Mouse (Mus musculus) bone marrow, adult 2 months (tissue): ENCODE measurements around the gene Ttll3. TPM values are rescaled to one million over a fixed set of nuclear protein-coding genes. Genes with fewer than 3 reads are reported as not detected.

Source experiments
- H3K27ac ChIP-seq: fragments of 200-500 bp; 2 replicates; pipeline ENCODE4 v1.5.1; 2012; ENCODE audit warnings: low read depth, mild to moderate bottlenecking, control low read depth, inconsistent platforms, low read length; ENCODE audit not compliant: control insufficient read depth, poor library complexity, insufficient read depth
- H3K4me1 ChIP-seq: fragments of 200-500 bp; 2 replicates; pipeline ENCODE4 v1.6.1; 2011; ENCODE audit warnings: low read length; ENCODE audit not compliant: control insufficient read depth, insufficient read depth
- H3K4me3 ChIP-seq: fragments of 200-500 bp; replicated peaks from 2 replicates; pipeline ENCODE3; 2011; ENCODE audit warnings: mild to moderate bottlenecking, low read depth, low read length, control low read depth; ENCODE audit not compliant: control insufficient read depth
- CTCF ChIP-seq: fragments of 200-500 bp; IDR thresholded peaks from 2 replicates; pipeline ENCODE4 v1.5.1; 2011; ENCODE audit warnings: low read length, control low read depth; ENCODE audit not compliant: control insufficient read depth, insufficient read depth
- POLR2A ChIP-seq: fragments of 200-500 bp; IDR thresholded peaks from 2 replicates; pipeline ENCODE4 v1.6.1; 2011; ENCODE audit warnings: low read depth, mild to moderate bottlenecking, control low read depth, low read length, borderline replicate concordance; ENCODE audit not compliant: control insufficient read depth
- WGBS: fragments of 180-500 bp; shearing (Covaris S2); methylation state at CpG from one replicate; pipeline ENCODE4 v1.1.7; 2018; 5-methylcytosine and 5-hydroxymethylcytosine counted together
- polyA plus RNA-seq: library from polyadenylated mRNA; stranded (reverse); fragments of >200 nt; gene quantifications from 2 replicates; pipeline ENCODE4 v1.2.4, GENCODE M21; 2011; ENCODE audit warnings: low replicate concordance; ENCODE audit not compliant: missing spikeins, insufficient read depth, insufficient read length

Gene Ttll3
- polyA plus RNA-seq, 1 experiment = 27.7 TPM

GRCm38 (mm10) chr6:113402094-113402493 is 13.0 kb downstream of the Ttll3 start:
- 87% methylated on average over 13 of the region's 13 CpGs for WGBS
- Histone ChIP-seq H3K4me1 (no peaks in the 10 kb centered on the region), H3K27ac (no peak overlapping the region), H3K4me3 (no peak overlapping the region)
- no peak for TF ChIP-seq CTCF
- no peak for TF ChIP-seq POLR2A

DNA sequence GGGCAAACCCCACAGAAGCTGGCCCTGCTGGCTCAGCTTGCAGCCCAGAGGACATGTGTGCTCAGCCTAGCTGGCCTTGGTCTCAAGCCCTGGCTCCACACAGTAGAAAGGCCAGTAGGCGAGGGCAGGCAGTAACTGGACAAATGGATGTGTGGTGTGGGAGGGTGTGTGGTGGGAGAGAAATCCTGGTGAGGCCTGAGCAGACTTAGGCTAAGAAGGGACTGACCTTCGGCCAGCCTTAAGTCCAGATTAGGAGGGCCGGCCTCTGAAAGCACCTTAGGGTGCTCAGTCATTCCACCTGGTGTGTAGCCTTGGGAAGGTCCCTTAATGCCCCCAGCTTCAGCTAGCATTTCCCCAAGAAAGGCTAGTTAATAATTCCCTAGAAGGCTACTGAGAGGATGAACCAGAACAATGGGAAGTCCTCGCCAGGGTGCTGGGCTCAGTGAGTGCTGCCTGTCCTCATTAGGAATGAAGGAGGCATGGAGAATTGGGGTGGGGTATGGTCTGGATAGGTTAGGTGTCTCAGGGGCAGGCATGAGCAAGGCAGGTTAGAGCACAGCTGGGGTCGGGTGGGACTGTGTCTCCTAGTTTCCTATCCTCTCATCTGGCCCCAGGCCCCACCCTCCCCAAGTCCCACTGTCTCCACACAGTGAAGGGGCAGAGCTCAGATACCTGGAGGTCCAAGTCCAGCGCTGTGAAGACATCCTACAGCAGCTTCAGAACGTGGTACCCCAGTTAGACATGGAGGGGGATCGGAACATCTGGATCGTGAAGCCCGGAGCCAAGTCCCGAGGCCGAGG is 15.8 kb downstream of the Ttll3 start:
- TF ChIP-seq POLR2A = no peak
- TF ChIP-seq CTCF = no peak
- H3K27ac ChIP-seq = no peak overlapping the region
- H3K4me1 ChIP-seq = no peaks in the 10 kb centered on the region
- WGBS = 88% methylated on average over 12 of the region's 12 CpGs
- no peak overlapping the region for H3K4me3 ChIP-seq

DNA sequence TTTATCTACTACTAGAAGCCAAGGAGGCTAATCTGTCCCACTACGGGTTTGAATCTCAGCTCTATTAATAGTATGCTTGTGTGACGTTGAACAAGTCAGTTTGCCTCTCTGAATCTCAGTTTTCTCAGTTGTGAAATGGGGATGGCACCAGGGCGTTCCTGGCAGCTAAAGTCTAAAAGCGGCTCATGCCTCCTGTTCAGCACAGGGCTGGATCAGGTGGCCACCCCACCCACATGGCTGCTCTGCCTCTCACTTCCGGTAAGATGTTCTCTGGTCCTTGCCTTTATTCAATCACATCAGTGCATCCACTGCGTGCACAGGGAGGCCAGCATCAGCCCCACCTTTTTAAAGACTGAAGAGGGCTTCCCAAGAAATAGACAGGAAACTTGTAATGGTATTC is 16.4 kb downstream of the Ttll3 start:
- H3K27ac ChIP-seq = no peak overlapping the region
- TF ChIP-seq POLR2A = no peak
- TF ChIP-seq CTCF = no peak
- H3K4me3 ChIP-seq = no peak overlapping the region
- H3K4me1 ChIP-seq = no peaks in the 10 kb centered on the region
- 84% methylated on average over 6 of the region's 6 CpGs for whole genome bisulfite sequencing

- WGBS = 83% methylated on average over 9 of the region's 9 CpGs
- TF ChIP-seq CTCF (peak; percentile 55), POLR2A (no peak)
- no peak overlapping the region for H3K4me3 ChIP-seq
- no peaks in the 10 kb centered on the region for H3K4me1 ChIP-seq
- no peak overlapping the region for H3K27ac ChIP-seq
These were observed 17.6 kb downstream of the Ttll3 start for GRCm38 (mm10) chr6:113406683-113407082.

DNA sequence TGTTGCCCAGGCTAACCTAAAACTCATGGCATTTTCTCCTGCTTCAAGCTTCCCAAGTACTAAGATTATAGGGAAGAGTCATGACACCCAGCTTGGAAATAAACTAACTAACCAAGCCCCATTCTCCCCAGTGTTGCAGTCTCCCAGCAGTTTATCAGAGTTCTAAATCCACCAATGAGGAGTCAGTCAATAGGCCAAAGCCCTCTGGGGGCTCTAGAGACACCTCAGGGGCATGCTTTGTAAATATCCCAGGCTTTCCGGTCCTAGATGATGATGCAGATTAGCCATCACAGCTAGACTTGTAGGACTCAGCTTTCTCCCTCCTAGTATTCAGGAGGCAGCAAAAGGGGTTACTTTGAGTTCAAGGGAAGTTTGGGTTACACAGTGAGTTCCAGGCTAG is 20.9 kb downstream of the Ttll3 start:
- TF ChIP-seq POLR2A (no peak), CTCF (no peak)
- WGBS = 89% methylated on average over 1 of the region's 1 CpGs

GRCm38 (mm10) chr6:113416416-113416815 is 27.4 kb downstream of the Ttll3 start:
- TF ChIP-seq CTCF = no peak
- TF ChIP-seq POLR2A = no peak
- Histone ChIP-seq H3K4me3 (no peak overlapping the region), H3K27ac (no peak overlapping the region), H3K4me1 (peaks cover 2% of the 10 kb centered on the region; the same call in 1 of the 2 replicates)
- WGBS = 58% methylated on average over 5 of the region's 5 CpGs

More for the DNA sequence above, 20.9 kb downstream of the Ttll3 start:
- H3K4me3 ChIP-seq = no peak overlapping the region
- no peaks in the 10 kb centered on the region for H3K4me1 ChIP-seq
- H3K27ac ChIP-seq = no peak overlapping the region

- Histone ChIP-seq H3K27ac (no peak overlapping the region; the same call in 1 of the 2 replicates), H3K4me3 (peak overlapping the region; percentile 77), H3K4me1 (peaks cover 2% of the 10 kb centered on the region; the same call in 1 of the 2 replicates)
- no peak for TF ChIP-seq POLR2A
- TF ChIP-seq CTCF = no peak
- 11% methylated on average over 16 of the region's 16 CpGs for WGBS
These were observed 29.6 kb downstream of the Ttll3 start for GRCm38 (mm10) chr6:113418441-113419198.

DNA sequence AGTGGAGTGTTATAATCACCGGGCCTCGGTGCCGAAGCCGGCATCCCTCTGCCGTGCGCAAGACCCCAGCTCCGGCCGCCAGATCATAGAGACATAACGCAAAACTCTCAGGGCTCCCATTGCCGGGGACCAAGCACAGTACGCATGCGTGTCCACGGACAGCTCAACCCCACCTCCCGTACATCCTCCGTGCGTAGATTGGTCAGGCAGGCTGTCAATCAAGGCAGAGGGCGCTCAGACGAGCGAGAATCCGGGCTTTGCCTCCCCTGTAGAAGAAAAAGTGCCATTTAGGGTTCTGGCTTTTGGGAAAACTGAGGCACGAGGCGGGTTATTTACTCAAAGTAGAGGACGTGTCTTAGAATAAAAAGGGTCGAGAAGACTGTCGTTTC is 30.1 kb downstream of the Ttll3 start, which contains the start of gene Rpusd3:
TSS of gene Rpusd3 (minus strand) at position 142 of the 389 bp plus-strand sequence.
- H3K4me1 ChIP-seq = peaks cover 2% of the 10 kb centered on the region; the same call in 1 of the 2 replicates
- peak within 1 kb of the TSS; percentile 77 for H3K4me3 ChIP-seq
- H3K27ac ChIP-seq = no peak within 1 kb of the TSS; the same call in 1 of the 2 replicates
- TF ChIP-seq POLR2A = peak; percentile 71; the same call in 1 of the 2 replicates
- TF ChIP-seq CTCF = no peak
- under 1% methylated on average over 25 of the region's 25 CpGs for WGBS
